Mouse (Mus musculus) forebrain, embryonic 11.5 days (tissue): ENCODE data around the gene Gm10282. TPM values are rescaled to one million over a fixed set of nuclear protein-coding genes. Genes with fewer than 3 reads are reported as not detected.

Experiments used
- ATAC-seq: fragments of 200-750 bp; cut with Nextera tagmentation; replicated peaks from 2 replicates; pipeline ENCODE4 v1.8.0; 2017; ENCODE audit warnings: moderate TSS enrichment; ENCODE audit not compliant: low FRiP score
- DNase-seq: peaks from one replicate; pipeline ENCODE4 v3.0.0-alpha.2; 2017; ENCODE audit warnings: low spot score
- H3K27ac ChIP-seq: fragments of 300-500 bp; sonication (generic); 2 replicates; pipeline ENCODE4 v1.5.1; 2014; ENCODE audit warnings: low read depth, low read length
- H3K27me3 ChIP-seq: fragments of 300-500 bp; sonication (generic); 2 replicates; pipeline ENCODE4 v1.6.1; 2014; ENCODE audit warnings: mild to moderate bottlenecking, low read length, mixed read lengths; ENCODE audit not compliant: control insufficient read depth, insufficient read depth
- H3K36me3 ChIP-seq: fragments of 300-500 bp; sonication (generic); 2 replicates; pipeline ENCODE4 v1.6.1; 2014; ENCODE audit warnings: mild to moderate bottlenecking, low read length, moderate library complexity, mixed read lengths; ENCODE audit not compliant: control insufficient read depth, insufficient read depth
- H3K4me1 ChIP-seq: fragments of 300-500 bp; sonication (generic); replicated peaks from 2 replicates; pipeline ENCODE4 v1.6.1; 2014; ENCODE audit warnings: low read length, mixed read lengths; ENCODE audit not compliant: control insufficient read depth, insufficient read depth
- H3K4me2 ChIP-seq: fragments of 300-500 bp; sonication (generic); 2 replicates; pipeline ENCODE4 v1.6.1; 2014; ENCODE audit warnings: low read depth, mild to moderate bottlenecking, low read length, moderate library complexity, mixed read lengths; ENCODE audit not compliant: severe bottlenecking
- H3K4me3 ChIP-seq: fragments of 300-500 bp; sonication (generic); 2 replicates; pipeline ENCODE4 v1.5.1; 2014; ENCODE audit warnings: low read depth, low read length
- H3K9ac ChIP-seq: fragments of 300-500 bp; sonication (generic); 2 replicates; pipeline ENCODE4 v1.6.1; 2014; ENCODE audit warnings: low read length
- H3K9me3 ChIP-seq: fragments of 300-500 bp; sonication (generic); 2 replicates; pipeline ENCODE4 v1.6.1; 2016; ENCODE audit warnings: low read length, mixed read lengths; ENCODE audit not compliant: control insufficient read depth
- WGBS: fragments of 180-500 bp; shearing (Covaris S2); extraction: QIAGEN DNeasy Blood & Tissue Kit; methylation state at CpG from one replicate; pipeline ENCODE4 v1.1.7; 2014; 5-methylcytosine and 5-hydroxymethylcytosine counted together
- polyA plus RNA-seq: library from polyadenylated mRNA; unstranded; fragments of >200 nt; fragmentation: Nextera tagmentation; extraction: Ambion mirVana; gene quantifications from 2 replicates; pipeline ENCODE4 v1.2.1, GENCODE M21; 2014

The Gm10282 gene
- polyA plus RNA-seq, 1 experiment from 2014 or later = 48.2 TPM

GRCm38 (mm10) chr8:72310849-72311506, 5.9 kb upstream of the Gm10282 start:
- Histone ChIP-seq H3K27me3 (no peaks in the 10 kb centered on the region), H3K4me2 (no peak overlapping the region), H3K9me3 (no peaks in the 10 kb centered on the region), H3K27ac (no peak overlapping the region), H3K4me3 (no peak overlapping the region), H3K4me1 (no peaks in the 10 kb centered on the region), H3K36me3 (no peaks in the 10 kb centered on the region), H3K9ac (no peak overlapping the region)
- DNase-seq (no peak), ATAC-seq (no peak)
- 57% methylated on average over 8 of the region's 8 CpGs for WGBS

GRCm38 (mm10) chr8:72308276-72308675, 3.2 kb upstream of the Gm10282 start:
- ATAC-seq (no peak), DNase-seq (no peak)
- H3K9ac ChIP-seq = no peak overlapping the region
- no peaks in the 10 kb centered on the region for H3K9me3 ChIP-seq
- no peak overlapping the region for H3K4me2 ChIP-seq
- no peaks in the 10 kb centered on the region for H3K4me1 ChIP-seq
- H3K27ac ChIP-seq = no peak overlapping the region
- H3K4me3 ChIP-seq = no peak overlapping the region
- 74% methylated on average over 6 of the region's 6 CpGs for WGBS
- H3K27me3 ChIP-seq = no peaks in the 10 kb centered on the region
- H3K36me3 ChIP-seq = no peaks in the 10 kb centered on the region

GRCm38 (mm10) chr8:72306913-72307312, 1.9 kb upstream of the Gm10282 start:
- WGBS = 96% methylated on average over 5 of the region's 5 CpGs

GRCm38 (mm10) chr8:72303633-72304032, 1.4 kb downstream of the Gm10282 start:
- ATAC-seq = no peak
- Histone ChIP-seq H3K9ac (no peak overlapping the region), H3K27me3 (no peaks in the 10 kb centered on the region), H3K27ac (no peak overlapping the region), H3K36me3 (no peaks in the 10 kb centered on the region), H3K9me3 (no peaks in the 10 kb centered on the region), H3K4me2 (no peak overlapping the region), H3K4me3 (no peak overlapping the region), H3K4me1 (no peaks in the 10 kb centered on the region)
- WGBS = 73% methylated on average over 8 of the region's 8 CpGs
- no peak for DNase-seq

More at GRCm38 (mm10) chr8:72306913-72307312, 1.9 kb upstream of the Gm10282 start:
- H3K36me3 ChIP-seq = no peaks in the 10 kb centered on the region
- ATAC-seq (no peak), DNase-seq (no peak)
- H3K27ac ChIP-seq = no peak overlapping the region
- no peaks in the 10 kb centered on the region for H3K4me1 ChIP-seq
- H3K27me3 ChIP-seq = no peaks in the 10 kb centered on the region
- no peak overlapping the region for H3K4me2 ChIP-seq
- no peak overlapping the region for H3K4me3 ChIP-seq
- no peaks in the 10 kb centered on the region for H3K9me3 ChIP-seq
- H3K9ac ChIP-seq = no peak overlapping the region

DNA sequence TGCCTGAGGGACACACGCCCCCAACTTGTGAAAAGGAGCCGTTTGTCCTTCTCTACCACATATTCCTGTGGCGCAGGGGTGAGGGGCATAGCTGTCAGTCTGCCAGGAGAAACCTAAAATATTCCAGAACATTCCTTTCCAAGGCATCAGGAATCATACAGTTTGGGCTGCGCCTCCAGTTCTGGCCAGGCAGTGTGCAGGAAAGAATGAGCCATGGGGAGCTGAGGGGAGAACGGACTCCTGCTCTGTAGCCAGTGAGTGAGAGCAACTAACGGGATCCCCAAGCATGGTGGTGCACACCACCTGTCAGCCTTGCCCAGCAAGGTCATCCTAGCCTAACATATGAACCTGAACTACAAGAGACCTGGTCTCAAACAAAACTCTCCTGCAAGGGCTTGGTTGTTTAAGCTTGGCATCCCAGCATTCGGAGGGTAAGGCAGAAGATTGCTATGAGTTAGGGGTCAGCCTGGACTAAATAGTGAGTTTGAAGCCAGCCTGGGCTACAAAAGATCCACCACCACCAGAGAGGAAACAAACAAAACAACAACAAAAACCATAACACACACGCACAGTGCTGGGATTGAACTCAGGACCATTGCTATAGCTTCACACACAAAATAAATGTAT, 2.0 kb downstream of the Gm10282 start:
- no peak overlapping the region for H3K9ac ChIP-seq
- no peaks in the 10 kb centered on the region for H3K4me1 ChIP-seq
- no peaks in the 10 kb centered on the region for H3K27me3 ChIP-seq
- WGBS = 75% methylated on average over 8 of the region's 8 CpGs
- no peaks in the 10 kb centered on the region for H3K36me3 ChIP-seq
- H3K9me3 ChIP-seq = no peaks in the 10 kb centered on the region
- no peak overlapping the region for H3K27ac ChIP-seq
- no peak overlapping the region for H3K4me3 ChIP-seq
- DNase-seq = no peak
- no peak for ATAC-seq
- H3K4me2 ChIP-seq = no peak overlapping the region

DNA sequence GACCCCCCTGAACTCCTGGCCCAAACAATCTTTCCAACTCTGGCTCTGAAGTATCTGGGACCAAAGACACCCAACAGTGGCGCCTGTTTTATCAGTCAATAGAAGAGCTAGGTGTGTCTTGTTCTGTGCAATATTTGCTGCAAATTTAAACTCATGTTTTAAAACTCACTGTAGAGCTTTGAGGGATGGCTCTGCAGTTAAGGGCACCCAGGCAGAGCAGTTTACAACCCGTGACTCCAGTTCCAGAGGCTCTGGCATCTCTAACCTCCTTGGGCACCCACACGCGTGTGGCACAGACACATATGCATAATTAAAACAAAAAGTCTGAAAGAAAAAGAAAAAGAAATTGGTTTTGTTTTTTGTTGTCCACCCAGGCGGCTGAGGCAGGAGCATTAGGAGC, 3.6 kb downstream of the Gm10282 start:
- Histone ChIP-seq H3K9me3 (no peaks in the 10 kb centered on the region), H3K27ac (no peak overlapping the region), H3K4me1 (no peaks in the 10 kb centered on the region), H3K9ac (no peak overlapping the region), H3K4me2 (no peak overlapping the region), H3K27me3 (no peaks in the 10 kb centered on the region), H3K4me3 (no peak overlapping the region), H3K36me3 (no peaks in the 10 kb centered on the region)
- WGBS = 82% methylated on average over 5 of the region's 5 CpGs
- no peak for ATAC-seq
- no peak for DNase-seq

DNA sequence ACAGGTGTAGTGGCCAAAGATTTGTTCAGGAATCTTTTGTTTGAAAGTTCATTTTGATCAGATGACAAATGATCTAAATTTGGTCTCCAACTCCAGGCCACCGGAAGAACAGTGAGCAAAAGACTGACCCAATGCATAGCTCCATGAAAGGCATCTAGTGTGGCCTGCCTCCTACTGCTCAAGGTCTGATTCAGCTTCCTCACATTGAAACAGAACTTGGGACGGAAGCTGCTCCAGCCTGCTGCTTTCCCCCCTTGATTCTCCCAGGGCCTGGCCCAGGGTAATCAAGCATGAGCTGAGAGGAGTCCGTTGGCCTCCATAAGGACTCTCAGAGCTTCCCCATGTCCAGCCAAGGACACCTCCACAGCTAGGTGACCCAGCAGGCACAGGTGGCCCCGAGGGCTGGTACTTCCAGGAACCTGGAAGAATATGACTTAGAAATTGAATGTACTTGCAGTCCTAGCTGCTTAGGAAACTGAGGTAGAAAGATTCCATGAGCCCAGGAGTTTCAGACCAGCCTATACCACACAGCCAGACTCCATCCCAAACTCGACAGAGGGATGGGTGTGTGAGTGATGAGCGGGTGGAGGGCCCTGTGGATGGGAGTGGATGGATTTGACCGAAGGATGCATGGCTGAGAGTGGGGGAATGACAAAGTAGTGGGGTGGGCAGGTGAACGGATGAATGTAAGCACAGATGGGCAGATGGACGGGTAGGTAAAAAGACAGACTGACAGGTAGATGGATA, 4.2 kb downstream of the Gm10282 start:
- Histone ChIP-seq H3K36me3 (no peaks in the 10 kb centered on the region), H3K4me3 (no peak overlapping the region), H3K9ac (no peak overlapping the region), H3K9me3 (no peaks in the 10 kb centered on the region), H3K4me2 (no peak overlapping the region), H3K27me3 (no peaks in the 10 kb centered on the region), H3K4me1 (no peaks in the 10 kb centered on the region), H3K27ac (no peak overlapping the region)
- DNase-seq (no peak), ATAC-seq (no peak)
- WGBS = 86% methylated on average over 9 of the region's 9 CpGs

DNA sequence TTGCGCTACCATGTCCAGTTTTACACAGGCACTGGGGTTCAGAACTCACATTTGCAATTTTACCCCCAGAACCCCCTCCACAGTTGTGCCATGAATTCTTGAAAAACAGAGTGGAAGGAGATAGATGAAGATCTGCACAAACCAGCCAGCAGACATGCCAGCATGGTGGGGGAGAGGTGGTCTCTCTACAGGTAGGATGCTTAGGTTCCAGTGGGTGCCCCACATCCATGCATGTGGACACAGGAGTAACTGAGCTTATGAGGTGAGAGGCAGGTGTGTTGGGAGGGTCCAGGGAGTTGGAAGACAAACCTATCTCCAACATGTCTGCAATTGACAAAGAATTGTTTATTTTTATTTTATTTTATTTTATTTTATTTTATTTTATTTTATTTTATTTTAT, 6.1 kb downstream of the Gm10282 start:
- ATAC-seq (no peak), DNase-seq (no peak)
- Histone ChIP-seq H3K36me3 (no peaks in the 10 kb centered on the region), H3K9me3 (no peaks in the 10 kb centered on the region), H3K9ac (no peak overlapping the region), H3K27me3 (no peaks in the 10 kb centered on the region), H3K4me2 (no peak overlapping the region), H3K27ac (no peak overlapping the region), H3K4me3 (no peak overlapping the region), H3K4me1 (no peaks in the 10 kb centered on the region)
- WGBS = 83% methylated on average over 1 of the region's 1 CpGs
